Mouse (Mus musculus): ENCODE measurements around the gene Otof. TPM values are rescaled to one million over a fixed set of nuclear protein-coding genes. Genes with fewer than 3 reads are reported as not detected.

The Otof gene
- polyA plus RNA-seq, 1 experiment from 2014 or later: 0.20 TPM

Other genes starting within 250 kb of the Otof start
- 22.5 and 23.2 TPM in 2 replicates for gene Selenoi, start 229.4 kb downstream of the Otof start, polyA plus RNA-seq (2016; fragmentation: Nextera tagmentation; extraction: Ambion mirVana)
- 1.2 and 1.4 TPM in 2 replicates for gene Drc1, start 180.5 kb downstream of the Otof start, polyA plus RNA-seq (2016; fragmentation: Nextera tagmentation; extraction: Ambion mirVana)
- gene 1700001C02Rik, start 4.1 kb upstream of the Otof start, polyA plus RNA-seq (2016; fragmentation: Nextera tagmentation; extraction: Ambion mirVana): not detected in 2 replicates
- not detected in 2 replicates for gene Cib4, start 83.9 kb upstream of the Otof start, polyA plus RNA-seq (2016; fragmentation: Nextera tagmentation; extraction: Ambion mirVana)
- 1.8 and 1.9 TPM in 2 replicates for gene Kcnk3, start 126.2 kb upstream of the Otof start, polyA plus RNA-seq (2016; fragmentation: Nextera tagmentation; extraction: Ambion mirVana)
- gene Slc35f6, start 186.0 kb upstream of the Otof start, polyA plus RNA-seq (2016; fragmentation: Nextera tagmentation; extraction: Ambion mirVana): 25.5 and 25.8 TPM in 2 replicates
- 210 and 233 TPM in 2 replicates for gene Cenpa, start 204.8 kb upstream of the Otof start, polyA plus RNA-seq (2016; fragmentation: Nextera tagmentation; extraction: Ambion mirVana)
- 138 and 150 TPM in 2 replicates for gene Dpysl5, start 249.6 kb upstream of the Otof start, polyA plus RNA-seq (2016; fragmentation: Nextera tagmentation; extraction: Ambion mirVana)

Measured in neural tube, embryonic 12.5 days (tissue).